Mouse (Mus musculus): ENCODE measurements at regions not wholly inside any gene's neighbourhood (a gene's known extent, or its start where the extent isn't known, plus 50 kb on each side); places are given as distances from the start of the nearest gene placed in this dataset.

DNA sequence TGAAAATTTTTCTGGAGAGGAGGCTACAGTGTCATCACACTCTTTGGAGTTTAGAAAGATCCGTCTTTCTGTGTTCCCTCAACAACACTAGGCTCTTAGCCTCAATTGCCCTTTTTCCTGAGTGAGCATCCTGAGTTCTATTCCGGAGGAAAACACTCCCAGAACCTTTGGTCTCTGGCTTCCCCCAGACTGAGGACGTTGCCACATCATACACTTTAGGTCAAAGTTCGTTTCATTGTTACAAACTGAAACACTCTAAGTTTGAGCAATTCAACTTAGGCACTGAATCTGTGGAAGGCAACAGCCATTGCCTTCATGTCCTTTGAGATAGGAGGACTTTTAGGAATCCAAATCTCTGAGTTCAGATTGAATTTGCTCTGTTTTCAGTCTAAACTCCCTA lies 85.0 kb downstream of the Arl4a start:
- Histone ChIP-seq H3K4me2 (ENCODE audit: low read length) (no peak overlapping the region), H3K4me1 (ENCODE audit: control insufficient read depth, insufficient read depth, low read depth, low read length) (no peaks in the 10 kb centered on the region; the same call in 1 of the 2 replicates), H3K4me3 (ENCODE audit: low read length) (no peak overlapping the region), H3K27ac (ENCODE audit: low read depth, low read length) (no peak overlapping the region), H3K9me3 (ENCODE audit: control insufficient read depth, low read length) (no peaks in the 10 kb centered on the region), H3K27me3 (replicated peaks; ENCODE audit: control insufficient read depth, insufficient read depth, low read length) (no peaks in the 10 kb centered on the region), H3K9ac (ENCODE audit: low read depth, low read length) (no peak overlapping the region), H3K36me3 (ENCODE audit: control insufficient read depth, insufficient read depth, low read length) (no peaks in the 10 kb centered on the region)
- ATAC-seq: no peak
- 78% methylated on average over 4 of the region's 4 CpGs for WGBS

DNA sequence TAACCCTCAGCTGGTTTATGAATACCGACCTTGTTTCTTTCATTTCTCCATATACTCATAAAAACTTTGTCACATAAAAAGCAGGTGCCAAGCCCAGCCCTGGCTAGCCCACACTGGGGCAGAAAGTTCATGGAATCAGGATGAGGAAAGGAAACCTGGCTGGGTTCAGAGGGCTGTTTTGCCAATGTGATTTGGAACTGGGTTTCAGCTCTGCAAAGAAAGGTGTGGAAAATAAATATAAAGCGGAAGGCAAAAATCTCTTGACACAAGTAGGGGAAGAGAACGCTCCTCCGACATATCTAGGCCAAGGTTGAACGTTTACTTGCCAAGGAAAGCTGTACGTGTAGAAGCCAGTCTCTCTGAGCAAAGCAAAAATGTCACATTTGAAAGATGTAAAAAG lies 85.9 kb downstream of the Arl4a start:
- no peaks in the 10 kb centered on the region for H3K36me3 ChIP-seq (ENCODE audit: control insufficient read depth, insufficient read depth, low read length)
- no peak overlapping the region for H3K4me3 ChIP-seq (ENCODE audit: low read length)
- H3K27ac ChIP-seq (ENCODE audit: low read depth, low read length): no peak overlapping the region
- no peak overlapping the region for H3K9ac ChIP-seq (ENCODE audit: low read depth, low read length)
- no peaks in the 10 kb centered on the region for H3K9me3 ChIP-seq (ENCODE audit: control insufficient read depth, low read length)
- no peak for ATAC-seq
- H3K27me3 ChIP-seq (replicated peaks; ENCODE audit: control insufficient read depth, insufficient read depth, low read length): no peaks in the 10 kb centered on the region
- H3K4me1 ChIP-seq (ENCODE audit: control insufficient read depth, insufficient read depth, low read depth, low read length): no peaks in the 10 kb centered on the region; the same call in 1 of the 2 replicates
- H3K4me2 ChIP-seq (ENCODE audit: low read length): no peak overlapping the region
- 89% methylated on average over 6 of the region's 6 CpGs for WGBS

DNA sequence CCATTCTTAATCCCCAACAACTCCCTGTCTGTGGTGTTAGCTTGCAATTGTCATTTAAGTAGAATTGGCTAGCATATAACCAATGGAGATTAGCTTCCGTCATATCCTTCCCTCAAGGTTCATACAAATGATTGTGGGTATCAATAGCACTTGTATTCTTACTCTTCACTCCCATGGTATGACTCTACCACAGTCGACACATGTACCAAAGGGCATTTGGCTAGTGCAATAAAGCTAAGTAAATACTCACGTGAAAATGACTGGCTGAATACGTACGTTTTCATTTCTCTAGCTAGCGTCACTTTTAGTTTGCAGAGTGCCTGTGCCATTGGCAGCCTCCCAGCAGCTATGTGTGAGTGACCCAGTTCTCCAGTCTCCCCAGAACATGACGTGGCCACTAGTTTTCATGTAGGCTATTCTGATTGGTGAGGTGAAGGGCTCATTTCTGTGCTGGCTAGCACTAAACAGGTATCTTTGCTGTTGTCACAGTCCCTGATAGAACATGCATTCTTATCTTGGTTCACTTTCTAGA lies 87.5 kb downstream of the Arl4a start:
- ATAC-seq: no peak
- no peak overlapping the region for H3K27ac ChIP-seq (ENCODE audit: low read depth, low read length)
- H3K9ac ChIP-seq (ENCODE audit: low read depth, low read length): no peak overlapping the region
- no peaks in the 10 kb centered on the region for H3K27me3 ChIP-seq (replicated peaks; ENCODE audit: control insufficient read depth, insufficient read depth, low read length)
- H3K4me1 ChIP-seq (ENCODE audit: control insufficient read depth, insufficient read depth, low read depth, low read length): no peaks in the 10 kb centered on the region
- no peaks in the 10 kb centered on the region for H3K36me3 ChIP-seq (ENCODE audit: control insufficient read depth, insufficient read depth, low read length)
- H3K4me2 ChIP-seq (ENCODE audit: low read length): no peak overlapping the region
- H3K4me3 ChIP-seq (ENCODE audit: low read length): no peak overlapping the region
- no peaks in the 10 kb centered on the region for H3K9me3 ChIP-seq (ENCODE audit: control insufficient read depth, low read length)
- 69% methylated on average over 7 of the region's 7 CpGs for WGBS

DNA sequence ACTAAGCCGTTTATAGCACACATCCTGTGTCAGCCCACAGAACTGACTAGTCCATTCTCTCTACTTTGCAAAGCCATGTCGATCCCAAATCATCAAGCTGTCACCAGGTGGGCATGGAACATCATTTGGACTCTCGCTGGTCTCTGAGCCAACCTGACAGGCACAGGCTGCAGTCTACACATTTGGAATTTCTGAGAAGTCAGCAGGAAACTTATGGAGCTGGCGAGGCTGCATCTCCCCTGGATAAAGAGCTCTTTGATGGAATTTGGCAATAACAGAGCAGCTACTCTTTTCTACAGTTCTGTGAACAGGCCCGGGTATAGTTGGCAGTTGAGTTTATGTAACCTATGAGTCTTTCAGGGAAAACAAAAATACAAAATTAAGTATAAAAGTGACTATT lies 94.9 kb downstream of the Arl4a start:
- no peaks in the 10 kb centered on the region for H3K4me1 ChIP-seq (ENCODE audit: control insufficient read depth, insufficient read depth, low read depth, low read length)
- H3K9me3 ChIP-seq (ENCODE audit: control insufficient read depth, low read length): no peaks in the 10 kb centered on the region
- no peaks in the 10 kb centered on the region for H3K27me3 ChIP-seq (replicated peaks; ENCODE audit: control insufficient read depth, insufficient read depth, low read length)
- no peak overlapping the region for H3K9ac ChIP-seq (ENCODE audit: low read depth, low read length)
- peak; percentile 72 for ATAC-seq
- no peak overlapping the region for H3K27ac ChIP-seq (ENCODE audit: low read depth, low read length)
- WGBS: 53% methylated on average over 5 of the region's 5 CpGs
- no peak overlapping the region for H3K4me2 ChIP-seq (ENCODE audit: low read length)
- H3K4me3 ChIP-seq (ENCODE audit: low read length): no peak overlapping the region
- H3K36me3 ChIP-seq (ENCODE audit: control insufficient read depth, insufficient read depth, low read length): no peaks in the 10 kb centered on the region

DNA sequence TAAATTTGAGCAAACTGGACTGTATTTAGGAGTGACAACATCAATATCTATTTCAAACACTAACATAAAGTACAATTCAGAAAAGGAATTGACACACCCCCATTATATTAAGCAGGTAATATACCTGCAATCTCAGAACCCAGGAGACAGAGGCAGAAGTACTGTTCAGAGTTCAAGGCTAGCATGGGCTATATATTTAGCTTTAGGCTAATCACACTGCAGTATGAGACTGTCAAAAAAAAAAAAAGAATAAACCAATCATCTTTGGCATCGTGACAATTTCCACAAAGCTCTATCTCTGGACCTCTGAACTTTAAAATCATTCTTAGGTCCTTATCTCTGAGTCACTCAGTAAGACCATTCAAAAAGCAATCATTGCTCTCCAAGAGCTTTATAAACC lies 96.7 kb downstream of the Arl4a start:
- Histone ChIP-seq H3K27ac (ENCODE audit: low read depth, low read length) (no peak overlapping the region), H3K9ac (ENCODE audit: low read depth, low read length) (no peak overlapping the region), H3K4me3 (ENCODE audit: low read length) (no peak overlapping the region), H3K9me3 (ENCODE audit: control insufficient read depth, low read length) (no peaks in the 10 kb centered on the region), H3K36me3 (ENCODE audit: control insufficient read depth, insufficient read depth, low read length) (no peaks in the 10 kb centered on the region), H3K27me3 (replicated peaks; ENCODE audit: control insufficient read depth, insufficient read depth, low read length) (no peaks in the 10 kb centered on the region), H3K4me2 (ENCODE audit: low read length) (no peak overlapping the region), H3K4me1 (ENCODE audit: control insufficient read depth, insufficient read depth, low read depth, low read length) (no peaks in the 10 kb centered on the region)
- no peak for ATAC-seq
- 89% methylated on average over 1 of the region's 1 CpGs for WGBS

DNA sequence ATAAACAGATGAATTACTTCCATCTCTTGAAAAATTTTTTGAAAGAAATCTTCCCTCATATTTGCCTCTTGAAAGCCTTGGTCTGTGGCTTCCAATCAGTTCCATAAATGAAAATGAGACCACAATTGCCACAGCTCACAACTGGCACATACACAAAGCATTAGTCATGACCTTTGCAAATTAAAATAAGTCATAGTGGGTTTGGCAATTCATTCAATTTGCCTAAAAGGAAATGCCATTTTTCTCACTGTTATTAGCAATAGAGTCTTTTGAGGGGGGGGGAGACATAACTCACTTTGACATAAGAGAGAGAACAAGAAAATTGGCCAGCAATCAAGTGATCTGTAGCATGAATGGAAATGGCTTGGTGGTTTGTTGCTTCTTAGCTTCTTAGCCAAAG lies 98.8 kb downstream of the Arl4a start:
- H3K36me3 ChIP-seq (ENCODE audit: control insufficient read depth, insufficient read depth, low read length): no peaks in the 10 kb centered on the region
- no peaks in the 10 kb centered on the region for H3K4me1 ChIP-seq (ENCODE audit: control insufficient read depth, insufficient read depth, low read depth, low read length)
- no peak for ATAC-seq
- no peaks in the 10 kb centered on the region for H3K27me3 ChIP-seq (replicated peaks; ENCODE audit: control insufficient read depth, insufficient read depth, low read length)
- no peaks in the 10 kb centered on the region for H3K9me3 ChIP-seq (ENCODE audit: control insufficient read depth, low read length)
- no peak overlapping the region for H3K27ac ChIP-seq (ENCODE audit: low read depth, low read length)
- no peak overlapping the region for H3K4me2 ChIP-seq (ENCODE audit: low read length)
- no peak overlapping the region for H3K4me3 ChIP-seq (ENCODE audit: low read length)
- no peak overlapping the region for H3K9ac ChIP-seq (ENCODE audit: low read depth, low read length)

DNA sequence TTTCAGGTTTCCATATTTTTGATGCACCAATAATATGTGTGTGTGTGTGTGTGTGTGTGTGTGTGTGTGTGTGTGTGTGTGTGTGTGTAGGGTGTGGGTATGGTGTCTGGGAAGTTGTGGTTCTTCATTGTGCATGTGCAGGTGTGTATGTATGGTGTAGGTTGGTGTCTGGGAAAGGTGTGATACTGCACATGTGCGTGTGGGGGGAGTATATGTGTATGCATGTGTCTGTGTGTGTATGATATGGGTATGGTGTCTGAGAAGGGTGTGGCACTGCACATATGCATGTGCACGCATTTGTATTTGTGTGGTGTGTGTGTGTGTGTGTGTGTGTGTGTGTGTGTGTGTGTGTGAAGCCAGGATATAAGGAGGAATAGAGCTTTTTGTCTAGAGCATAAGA lies 99.6 kb downstream of the Arl4a start:
- no peaks in the 10 kb centered on the region for H3K27me3 ChIP-seq (replicated peaks; ENCODE audit: control insufficient read depth, insufficient read depth, low read length)
- no peak overlapping the region for H3K27ac ChIP-seq (ENCODE audit: low read depth, low read length)
- no peak overlapping the region for H3K4me2 ChIP-seq (ENCODE audit: low read length)
- 100% methylated on average over 2 of the region's 2 CpGs for WGBS
- no peaks in the 10 kb centered on the region for H3K9me3 ChIP-seq (ENCODE audit: control insufficient read depth, low read length)
- no peak for ATAC-seq
- H3K4me3 ChIP-seq (ENCODE audit: low read length): no peak overlapping the region
- no peaks in the 10 kb centered on the region for H3K4me1 ChIP-seq (ENCODE audit: control insufficient read depth, insufficient read depth, low read depth, low read length)
- no peak overlapping the region for H3K9ac ChIP-seq (ENCODE audit: low read depth, low read length)
- no peaks in the 10 kb centered on the region for H3K36me3 ChIP-seq (ENCODE audit: control insufficient read depth, insufficient read depth, low read length)

DNA sequence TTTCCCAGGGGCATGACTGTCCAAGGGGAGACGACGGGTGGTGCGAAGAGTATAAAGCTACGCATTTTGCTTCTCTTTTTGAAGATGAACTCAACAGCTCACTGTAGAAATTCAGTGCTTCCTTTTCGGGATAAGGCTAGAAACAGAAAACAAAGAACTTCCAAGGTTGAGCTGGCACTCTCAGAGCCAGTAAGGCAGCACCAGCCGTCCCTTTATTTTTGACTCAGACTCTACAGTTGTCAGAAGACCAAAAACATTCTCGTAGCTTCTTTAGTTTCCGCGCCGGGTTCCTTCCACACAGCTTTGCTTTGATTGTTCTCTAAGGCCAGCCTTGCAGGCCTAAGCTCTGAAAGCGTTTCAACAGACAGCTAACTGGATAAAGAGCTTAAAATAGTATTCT lies 101.5 kb downstream of the Arl4a start:
- H3K4me1 ChIP-seq (ENCODE audit: control insufficient read depth, insufficient read depth, low read depth, low read length): no peaks in the 10 kb centered on the region

DNA sequence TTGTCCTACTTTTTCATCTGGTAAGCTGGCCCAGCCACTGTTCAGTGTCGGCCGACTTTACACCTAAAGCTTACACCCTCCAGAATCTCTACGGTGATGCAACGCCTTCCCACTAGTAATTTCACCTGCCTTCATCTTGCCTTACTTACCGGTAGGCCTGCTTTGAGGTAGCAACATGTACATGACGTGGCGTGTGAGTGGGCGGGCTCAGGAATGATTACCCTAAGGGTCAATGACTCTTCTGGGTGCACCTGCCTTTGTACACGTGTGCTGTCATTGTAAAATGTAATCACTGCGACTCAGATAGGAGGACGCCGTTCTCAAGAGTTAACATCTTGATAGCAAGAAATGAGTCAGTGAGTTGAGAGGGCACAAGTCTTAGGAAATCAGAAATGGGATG lies 102.0 kb downstream of the Arl4a start:
- H3K27me3 ChIP-seq (replicated peaks; ENCODE audit: control insufficient read depth, insufficient read depth, low read length): no peaks in the 10 kb centered on the region
- no peak overlapping the region for H3K4me3 ChIP-seq (ENCODE audit: low read length)
- H3K36me3 ChIP-seq (ENCODE audit: control insufficient read depth, insufficient read depth, low read length): no peaks in the 10 kb centered on the region
- H3K27ac ChIP-seq (ENCODE audit: low read depth, low read length): no peak overlapping the region
- ATAC-seq: no peak
- H3K4me2 ChIP-seq (ENCODE audit: low read length): no peak overlapping the region
- no peak overlapping the region for H3K9ac ChIP-seq (ENCODE audit: low read depth, low read length)
- H3K9me3 ChIP-seq (ENCODE audit: control insufficient read depth, low read length): no peaks in the 10 kb centered on the region
- no peaks in the 10 kb centered on the region for H3K4me1 ChIP-seq (ENCODE audit: control insufficient read depth, insufficient read depth, low read depth, low read length)
- WGBS: 91% methylated on average over 12 of the region's 12 CpGs

More for the DNA sequence above, 101.5 kb downstream of the Arl4a start:
- no peak overlapping the region for H3K9ac ChIP-seq (ENCODE audit: low read depth, low read length)
- ATAC-seq: no peak
- no peak overlapping the region for H3K4me2 ChIP-seq (ENCODE audit: low read length)
- WGBS: 63% methylated on average over 11 of the region's 11 CpGs
- H3K27ac ChIP-seq (ENCODE audit: low read depth, low read length): no peak overlapping the region
- H3K4me3 ChIP-seq (ENCODE audit: low read length): no peak overlapping the region
- no peaks in the 10 kb centered on the region for H3K27me3 ChIP-seq (replicated peaks; ENCODE audit: control insufficient read depth, insufficient read depth, low read length)
- H3K9me3 ChIP-seq (ENCODE audit: control insufficient read depth, low read length): no peaks in the 10 kb centered on the region
- no peaks in the 10 kb centered on the region for H3K36me3 ChIP-seq (ENCODE audit: control insufficient read depth, insufficient read depth, low read length)

DNA sequence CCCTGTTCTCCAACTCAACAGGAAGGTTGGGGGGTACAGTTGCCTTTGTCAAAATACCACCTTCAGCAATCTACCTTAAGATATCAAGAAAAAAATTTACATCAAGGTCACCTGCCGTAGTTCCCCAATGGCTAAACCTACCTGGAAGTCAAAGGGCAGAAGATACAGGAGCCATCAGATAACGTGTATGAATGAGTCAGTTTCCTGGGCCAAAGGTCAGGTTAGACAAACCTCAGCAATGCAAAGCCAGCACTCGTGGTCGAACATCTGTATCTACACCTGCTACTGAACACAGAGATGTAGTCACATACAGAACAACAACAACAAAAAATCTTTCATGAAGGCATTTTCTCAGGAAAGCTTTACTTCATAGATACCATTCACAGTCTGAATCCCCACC lies 102.9 kb downstream of the Arl4a start:
- H3K4me2 ChIP-seq (ENCODE audit: low read length): no peak overlapping the region
- H3K9ac ChIP-seq (ENCODE audit: low read depth, low read length): no peak overlapping the region
- no peaks in the 10 kb centered on the region for H3K27me3 ChIP-seq (replicated peaks; ENCODE audit: control insufficient read depth, insufficient read depth, low read length)
- H3K4me1 ChIP-seq (ENCODE audit: control insufficient read depth, insufficient read depth, low read depth, low read length): no peaks in the 10 kb centered on the region
- H3K27ac ChIP-seq (ENCODE audit: low read depth, low read length): no peak overlapping the region
- no peak overlapping the region for H3K4me3 ChIP-seq (ENCODE audit: low read length)
- H3K9me3 ChIP-seq (ENCODE audit: control insufficient read depth, low read length): no peaks in the 10 kb centered on the region
- no peaks in the 10 kb centered on the region for H3K36me3 ChIP-seq (ENCODE audit: control insufficient read depth, insufficient read depth, low read length)
- 89% methylated on average over 4 of the region's 4 CpGs for WGBS
- no peak for ATAC-seq
